Mouse (Mus musculus) megakaryocyte, embryonic 14.5 days (primary cell): ENCODE data around the gene Fstl1. TPM values are rescaled to one million over a fixed set of nuclear protein-coding genes. Genes with fewer than 3 reads are reported as not detected.

ENCODE experiments used
- H3K27me3 ChIP-seq: replicated peaks from 2 replicates; pipeline ENCODE3; 2012; ENCODE audit warnings: inconsistent platforms
- H3K36me3 ChIP-seq: replicated peaks from 2 replicates; pipeline ENCODE3; 2012; ENCODE audit warnings: low read length, inconsistent platforms, mixed read lengths
- H3K4me1 ChIP-seq: 2 replicates; pipeline ENCODE4 v1.6.1; 2012; ENCODE audit warnings: inconsistent platforms
- H3K4me3 ChIP-seq: replicated peaks from 2 replicates; pipeline ENCODE3; 2012; ENCODE audit warnings: moderate library complexity, mild to moderate bottlenecking, inconsistent platforms
- H3K9me3 ChIP-seq: 2 replicates; pipeline ENCODE4 v1.6.1; 2012; ENCODE audit warnings: inconsistent platforms
- FLI1 ChIP-seq: IDR thresholded peaks from 2 replicates; pipeline ENCODE4 v1.6.1; 2012; ENCODE audit warnings: low read length, inconsistent platforms, mixed read lengths
- GATA1 ChIP-seq: IDR thresholded peaks from 3 replicates; pipeline ENCODE4 v1.6.1; 2012; ENCODE audit warnings: mixed read lengths, low read length, inconsistent platforms, borderline replicate concordance
- polyA plus RNA-seq: library from polyadenylated mRNA; stranded (reverse); fragments of >175 nt; gene quantifications from 2 replicates; pipeline ENCODE4 v1.2.3, GENCODE M21; 2012; ENCODE audit warnings: low replicate concordance; ENCODE audit not compliant: insufficient read depth

The Fstl1 gene
- polyA plus RNA-seq, 1 experiment: not detected

DNA sequence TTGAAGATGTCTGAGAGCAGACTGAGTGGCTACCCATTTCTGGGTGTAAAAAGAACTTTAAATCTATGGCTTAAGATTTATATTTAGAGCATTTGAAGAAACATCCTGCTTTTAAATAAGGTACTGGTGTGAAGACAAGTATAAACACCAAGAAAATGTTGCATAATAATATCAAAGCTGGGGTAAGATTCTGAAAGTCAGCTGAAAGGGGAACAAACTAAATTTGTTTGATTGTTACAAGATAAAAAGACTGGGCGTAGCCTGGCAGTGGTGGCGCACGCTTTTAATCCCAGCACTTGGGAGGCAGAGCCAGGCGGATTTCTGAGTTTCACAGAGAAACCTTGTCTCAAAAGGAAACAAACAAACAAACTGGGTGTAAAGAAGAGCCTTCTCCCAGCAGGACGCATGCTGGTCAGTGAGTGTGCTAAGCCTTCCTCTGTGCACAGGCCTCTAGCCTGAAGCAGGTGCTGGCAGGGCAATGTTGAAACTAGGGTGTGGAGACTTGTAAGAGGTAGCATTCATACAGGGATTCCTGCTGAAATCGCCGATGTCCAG, 102.4 kb downstream of the Fstl1 start:
- Histone ChIP-seq H3K27me3 (no peaks in the 10 kb centered on the region), H3K4me1 (peaks cover 54% of the 10 kb centered on the region), H3K36me3 (peaks cover 84% of the 10 kb centered on the region), H3K4me3 (no peak overlapping the region), H3K9me3 (no peaks in the 10 kb centered on the region)
- TF ChIP-seq FLI1 (no peak), GATA1 (no peak)

DNA sequence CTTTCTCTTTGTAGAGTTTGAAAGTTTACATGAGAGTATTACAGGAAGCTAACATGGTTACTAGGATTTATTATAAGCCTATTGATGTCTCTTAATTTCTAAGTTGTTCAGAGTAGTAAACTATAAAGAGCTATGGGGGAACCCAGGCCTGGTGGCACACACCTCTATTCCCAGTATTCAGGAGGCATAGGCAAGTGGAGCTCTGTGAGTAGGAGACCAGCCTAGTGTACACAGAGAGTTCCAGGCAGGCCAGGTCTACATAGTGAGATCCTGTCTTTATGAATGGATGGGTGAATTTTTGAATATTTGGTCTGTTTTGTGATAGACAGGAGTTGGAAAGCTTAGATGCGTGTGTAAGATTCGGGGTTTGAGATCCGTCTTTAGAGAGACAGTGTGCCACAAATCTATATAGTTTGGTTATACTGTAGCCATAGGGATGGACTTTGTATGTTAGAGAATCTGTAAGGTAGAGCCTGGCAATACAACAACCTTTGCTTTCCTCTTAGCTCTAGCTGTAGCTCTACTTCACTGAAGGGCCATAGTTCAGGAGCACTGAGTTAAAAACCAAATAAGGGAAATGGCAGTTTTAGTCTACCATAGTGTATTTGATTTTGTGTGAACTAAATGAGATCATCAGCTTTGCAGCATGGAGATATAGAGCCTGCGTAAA, 103.2 kb downstream of the Fstl1 start:
- TF ChIP-seq FLI1: no peak
- TF ChIP-seq GATA1: no peak
- H3K27me3 ChIP-seq: no peaks in the 10 kb centered on the region
- H3K36me3 ChIP-seq: peaks cover 83% of the 10 kb centered on the region
- H3K4me1 ChIP-seq: peaks cover 49% of the 10 kb centered on the region
- H3K9me3 ChIP-seq: no peaks in the 10 kb centered on the region
- H3K4me3 ChIP-seq: no peak overlapping the region

DNA sequence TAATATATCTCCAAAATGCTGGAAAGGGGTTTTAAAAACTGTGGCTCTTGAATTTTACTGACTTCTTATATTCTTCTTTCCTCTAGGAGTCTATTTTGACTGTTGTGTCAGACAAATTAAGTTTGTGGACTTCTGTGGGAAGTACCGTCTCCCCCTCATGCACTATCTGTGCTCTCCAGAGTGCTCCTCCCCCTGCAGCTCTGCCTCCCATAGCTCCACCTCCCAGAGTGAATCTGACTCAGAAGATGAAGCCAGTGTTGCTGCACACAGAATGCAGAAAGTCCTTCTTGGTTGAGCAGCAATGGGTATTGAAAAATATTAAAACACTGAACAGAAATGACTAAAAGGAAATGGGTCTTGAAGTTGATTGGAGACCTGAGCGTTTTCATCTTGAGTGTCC, 104.5 kb downstream of the Fstl1 start:
- no peaks in the 10 kb centered on the region for H3K27me3 ChIP-seq
- H3K9me3 ChIP-seq: no peaks in the 10 kb centered on the region
- H3K4me3 ChIP-seq: no peak overlapping the region
- TF ChIP-seq GATA1: no peak
- no peak for TF ChIP-seq FLI1
- peaks cover 47% of the 10 kb centered on the region for H3K4me1 ChIP-seq
- H3K36me3 ChIP-seq: peaks cover 79% of the 10 kb centered on the region

Other genes with a start within 250 kb of the Fstl1 start
- 0.89 and 1.7 TPM in 2 replicates for gene Gtf2e1, start 237.1 kb upstream of the Fstl1 start, polyA plus RNA-seq
- gene Rabl3, start 237.0 kb upstream of the Fstl1 start, polyA plus RNA-seq: 0.36 TPM in 1 of 2 replicates, not detected in the other
- not detected in 2 replicates for gene Hgd, start 196.7 kb upstream of the Fstl1 start, polyA plus RNA-seq
- gene Ndufb4, start 122.4 kb upstream of the Fstl1 start, polyA plus RNA-seq: 34.3 and 102 TPM in 2 replicates
- gene Gm36028, start 84.3 kb downstream of the Fstl1 start, polyA plus RNA-seq: not detected in 2 replicates
- gene Lrrc58, start 91.5 kb downstream of the Fstl1 start, polyA plus RNA-seq: 1.2 and 2.3 TPM in 2 replicates
- gene Gpr156, start 139.6 kb downstream of the Fstl1 start, polyA plus RNA-seq: not detected in 2 replicates